Comparison of ENCODE assay signal across 8 mouse cellular contexts in genomic region chr2:103797491-103798009, GRCm38 (mm10). TPM values are rescaled to one million over a fixed set of nuclear protein-coding genes. Genes with fewer than 3 reads are reported as not detected.
A peak's percentile ranks its signal among the peaks of the same experiment; 100 is the strongest.
DNase-seq lines count a peak whose midpoint lies in the region; ATAC-seq and TF ChIP-seq lines count a peak whose summit lies in the region.

TSS of gene Caprin1 (minus strand) at chr2:103797649.

- peak within 1 kb of the TSS; percentile 62 for H3K4me2 ChIP-seq in embryonic facial prominence, embryonic 14.5 days (ENCODE audit: low read depth, low read length)
- peak within 1 kb of the TSS; percentile 70 for H3K4me2 ChIP-seq in limb, embryonic 13.5 days (replicated peaks)
- peak within 1 kb of the TSS; percentile 75 for H3K4me2 ChIP-seq in midbrain, embryonic 16.5 days (ENCODE audit: low read length)

- H3K27ac ChIP-seq in embryonic facial prominence, embryonic 14.5 days (replicated peaks; ENCODE audit: low read depth, low read length): peak within 1 kb of the TSS; percentile 100
- H3K27ac ChIP-seq in heart, adult 2 months: peak within 1 kb of the TSS; percentile 99
- H3K27ac ChIP-seq in limb, embryonic 13.5 days: peak within 1 kb of the TSS; percentile 100
- peak within 1 kb of the TSS; percentile 100 for H3K27ac ChIP-seq in midbrain, embryonic 16.5 days (ENCODE audit: low read length)

- peak within 1 kb of the TSS; percentile 87 for H3K4me3 ChIP-seq in embryonic facial prominence, embryonic 14.5 days (ENCODE audit: low read depth, low read length)
- peak within 1 kb of the TSS; percentile 92 for H3K4me3 ChIP-seq in heart, adult 2 months
- H3K4me3 ChIP-seq in limb, embryonic 13.5 days: peak within 1 kb of the TSS; percentile 96
- peak within 1 kb of the TSS; percentile 99 for H3K4me3 ChIP-seq in midbrain, embryonic 16.5 days (ENCODE audit: low read depth, low read length)

- no peak for TF ChIP-seq CTCF in heart, adult 2 months (IDR thresholded peaks at IDR 0.05)

- H3K9me3 ChIP-seq in embryonic facial prominence, embryonic 14.5 days (ENCODE audit: control insufficient read depth, low read length): no peaks in the 10 kb centered on the region
- no peaks in the 10 kb centered on the region for H3K9me3 ChIP-seq in limb, embryonic 13.5 days
- H3K9me3 ChIP-seq in midbrain, embryonic 16.5 days (replicated peaks; ENCODE audit: control insufficient read depth, low read length, poor library complexity, severe bottlenecking): no peaks in the 10 kb centered on the region

- no peaks in the 10 kb centered on the region for H3K79me2 ChIP-seq in heart, adult 2 months (replicated peaks; ENCODE audit: control insufficient read depth, insufficient read depth, low read length)

- peak; percentile 95 for ATAC-seq in embryonic facial prominence, embryonic 14.5 days (ENCODE audit: low read depth)
- ATAC-seq in limb, embryonic 13.5 days (ENCODE audit: low FRiP score, low read depth): peak; percentile 95
- ATAC-seq in midbrain, embryonic 16.5 days: peak; percentile 94

- peak; percentile 95 for DNase-seq in 3T3-L1 (ENCODE audit: low read depth, low spot score)
- peak; percentile 84 to 90 for DNase-seq in adrenal gland, postnatal 4 days (ENCODE audit: low spot score in 2 of 2)
- peak; percentile 98 for DNase-seq in embryonic facial prominence, embryonic 14.5 days (ENCODE audit: low spot score)
- DNase-seq in heart, adult 2 months: peak; percentile 95 to 97
- peak; percentile 93 to 94 for DNase-seq in kidney, adult 8-10 months
- peak; percentile 93 to 95 for DNase-seq in spleen, postnatal 10 days (ENCODE audit: low spot score in 2 of 2)

- H3K27me3 ChIP-seq in embryonic facial prominence, embryonic 14.5 days (replicated peaks; ENCODE audit: control insufficient read depth, insufficient read depth, low read length): no peaks in the 10 kb centered on the region
- H3K27me3 ChIP-seq in heart, adult 2 months (ENCODE audit: control insufficient read depth, insufficient read depth, low read length): no peaks in the 10 kb centered on the region
- no peaks in the 10 kb centered on the region for H3K27me3 ChIP-seq in limb, embryonic 13.5 days
- H3K27me3 ChIP-seq in midbrain, embryonic 16.5 days (ENCODE audit: control insufficient read depth, insufficient read depth, low read depth, low read length): no peaks in the 10 kb centered on the region

- peaks cover 11% of the 10 kb centered on the region for H3K4me1 ChIP-seq in embryonic facial prominence, embryonic 14.5 days (ENCODE audit: control insufficient read depth, insufficient read depth, low read length)
- H3K4me1 ChIP-seq in heart, adult 2 months (ENCODE audit: control insufficient read depth, insufficient read depth, low read length): no peaks in the 10 kb centered on the region; the same call in 1 of the 2 replicates
- peaks cover 25% of the 10 kb centered on the region for H3K4me1 ChIP-seq in limb, embryonic 13.5 days
- H3K4me1 ChIP-seq in midbrain, embryonic 16.5 days (ENCODE audit: control insufficient read depth, insufficient read depth, low read length): peaks cover 19% of the 10 kb centered on the region

- H3K36me3 ChIP-seq in embryonic facial prominence, embryonic 14.5 days (ENCODE audit: control insufficient read depth, insufficient read depth, low read length): peaks cover 19% of the 10 kb centered on the region
- peaks cover 12% of the 10 kb centered on the region for H3K36me3 ChIP-seq in heart, adult 2 months (ENCODE audit: control insufficient read depth, insufficient read depth, low read length)
- peaks cover 15% of the 10 kb centered on the region for H3K36me3 ChIP-seq in limb, embryonic 13.5 days
- H3K36me3 ChIP-seq in midbrain, embryonic 16.5 days (ENCODE audit: control insufficient read depth, insufficient read depth, low read length): no peaks in the 10 kb centered on the region; the same call in 1 of the 2 replicates

- peak; percentile 92 for TF ChIP-seq POLR2A in heart, adult 2 months (IDR thresholded peaks at IDR 0.05; ENCODE audit: insufficient read depth, low read depth, low read length)

- WGBS in embryonic facial prominence, embryonic 14.5 days: under 1% methylated on average over 21 of the region's 33 CpGs
- under 1% methylated on average over 33 of the region's 33 CpGs for WGBS in heart, adult 2 months
- WGBS in limb, embryonic 13.5 days: under 1% methylated on average over 33 of the region's 33 CpGs
- under 1% methylated on average over 29 of the region's 33 CpGs for WGBS in midbrain, embryonic 16.5 days

- H3K9ac ChIP-seq in embryonic facial prominence, embryonic 14.5 days (ENCODE audit: low read depth, low read length): peak within 1 kb of the TSS; percentile 89
- H3K9ac ChIP-seq in heart, adult 2 months (ENCODE audit: low read depth, low read length): peak within 1 kb of the TSS; percentile 85
- H3K9ac ChIP-seq in limb, embryonic 13.5 days: peak within 1 kb of the TSS; percentile 96
- H3K9ac ChIP-seq in midbrain, embryonic 16.5 days (ENCODE audit: low read depth, low read length): peak within 1 kb of the TSS; percentile 98

- peak; percentile 71; the same call in 1 of the 2 replicates for TF ChIP-seq EP300 in heart, adult 2 months (IDR thresholded peaks at IDR 0.05; ENCODE audit: insufficient read depth, low read depth, low read length)

- intact Hi-C loops in heart, adult 2 months (cut with DNase I): loop anchor here (1.0 to 10.0 kb wide), 5 partner anchors 36 to 313 kb away; partner anchors contain the start of genes Abtb2, Cat and Nat10

RNA-seq across cellular contexts. Expression of gene Caprin1, which starts in this region (rescaled TPM):
- 100 to 1,000 TPM; 486 to 527 TPM for total RNA-seq in adrenal gland, postnatal 4 days (2021)
- 300 and 335 TPM in 2 replicates for polyA plus RNA-seq in embryonic facial prominence, embryonic 14.5 days (2014; fragmentation: Nextera tagmentation; extraction: Ambion mirVana)
- 100 to 1,000 TPM; 190 to 204 TPM for total RNA-seq in heart, adult 2 months (2021)
- 56.1 and 94.6 TPM in 2 replicates for polyA plus RNA-seq in heart, adult 2 months (2012; rRNA removed)
- polyA plus RNA-seq in limb, embryonic 13.5 days (2015; fragmentation: Nextera tagmentation; extraction: Ambion mirVana): 319 and 339 TPM in 2 replicates
- polyA plus RNA-seq in midbrain, embryonic 16.5 days (2015; fragmentation: Nextera tagmentation; extraction: Ambion mirVana): 337 and 370 TPM in 2 replicates

Comparison
In these comparisons a context has a peak if more than half of its experiments do, and no peak if none do; other contexts are left out.
1. Peak in every context shown above with its lines: DNase-seq, ATAC-seq, H3K4me3 ChIP-seq and H3K27ac ChIP-seq.